16 mouse cellular contexts compared by ENCODE assay signal in the genomic region with DNA sequence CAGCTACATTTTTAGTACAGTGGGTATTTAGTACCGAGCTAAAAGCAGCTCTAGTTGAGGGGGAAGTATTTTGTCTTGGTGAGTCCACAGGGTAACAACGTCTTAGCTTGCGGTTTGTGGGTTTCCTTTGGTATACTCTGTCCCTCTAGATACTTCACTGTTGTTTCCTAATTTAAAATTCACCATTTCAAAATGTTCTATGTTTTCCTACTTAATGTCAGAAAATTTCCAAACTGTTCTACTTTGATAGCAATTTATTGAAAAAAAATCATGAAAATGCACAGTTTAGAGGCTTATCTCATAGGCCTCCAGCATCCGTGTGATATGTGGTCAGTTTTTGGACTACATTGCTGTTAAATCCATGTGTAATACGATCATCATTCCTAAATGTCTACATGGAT.
DNase-seq lines count a peak whose midpoint lies in the region; ATAC-seq and TF ChIP-seq lines count a peak whose summit lies in the region.
"Had no signal": no experiment of that assay in that cellular context is flagged by ENCODE, and none has a peak within 500 bp of the region (broad histone marks: within the 10 kb centered on the region; RNA-seq: fewer than 3 reads in every experiment).

No protein-coding gene starts in this region.

- peak; percentile 27 to 59 for DNase-seq in heart, adult 18-20 months
- no peak for DNase-seq in heart, postnatal 4 days
- DNase-seq in 416B (ENCODE audit: low read depth): peak; percentile 98
- DNase-seq in brain, adult 2 months (ENCODE audit: low read depth, low spot score): peak; percentile 43
- no peak for DNase-seq in liver, postnatal 0 days
- no peak for DNase-seq in adrenal gland, adult 2 months
- DNase-seq in neural tube, embryonic 10.5 days (ENCODE audit: extremely low spot score, low spot score): no peak
- DNase-seq in urinary bladder, postnatal 25 days (ENCODE audit: low spot score): no peak
- DNase-seq: gastrocnemius, postnatal 10 days; right cerebral cortex, postnatal 25 days; thymus, adult 2 months had no signal

- ATAC-seq in liver, postnatal 0 days: peak; percentile 62
- ATAC-seq: inflammation-experienced regulatory T-cells, adult 6 months had no signal

- H3K4me2 ChIP-seq in liver, postnatal 0 days (ENCODE audit: low read depth, low read length): peak overlapping the region; percentile 46
- H3K4me2 ChIP-seq: heart, embryonic 15.5 days; limb, embryonic 13.5 days; midbrain, embryonic 12.5 days; neural tube, embryonic 15.5 days had no signal

- no peak overlapping the region for H3K9ac ChIP-seq in liver, postnatal 0 days (replicated peaks)
- H3K9ac ChIP-seq: heart, embryonic 15.5 days; limb, embryonic 13.5 days; midbrain, embryonic 12.5 days; neural tube, embryonic 15.5 days had no signal

- TF ChIP-seq CTCF in liver, postnatal 0 days (IDR thresholded peaks at IDR 0.05; ENCODE audit: low read depth): no peak

- no peak overlapping the region for H3K4me3 ChIP-seq in liver, postnatal 0 days (ENCODE audit: low read depth, low read length)
- H3K4me3 ChIP-seq: heart, embryonic 15.5 days; limb, embryonic 13.5 days; midbrain, embryonic 12.5 days; neural tube, embryonic 15.5 days had no signal

- H3K27me3 ChIP-seq in liver, postnatal 0 days (ENCODE audit: insufficient read depth, low read length): no peaks in the 10 kb centered on the region
- H3K27me3 ChIP-seq: heart, embryonic 15.5 days; limb, embryonic 13.5 days; midbrain, embryonic 12.5 days; neural tube, embryonic 15.5 days had no signal

- H3K9me3 ChIP-seq in liver, postnatal 0 days (ENCODE audit: low read length): no peaks in the 10 kb centered on the region
- H3K9me3 ChIP-seq: heart, embryonic 15.5 days; limb, embryonic 13.5 days; midbrain, embryonic 12.5 days; neural tube, embryonic 15.5 days had no signal

- no peak; the same call in 1 of the 2 replicates for TF ChIP-seq EP300 in liver, postnatal 0 days (IDR thresholded peaks at IDR 0.05; ENCODE audit: low read depth)

- WGBS in liver, postnatal 0 days (ENCODE audit: insufficient replicate concordance): 31% methylated on average over 5 of the region's 5 CpGs

- peak overlapping the region; percentile 73 for H3K27ac ChIP-seq in liver, postnatal 0 days (ENCODE audit: low read depth)
- H3K27ac ChIP-seq: heart, embryonic 15.5 days; limb, embryonic 13.5 days; midbrain, embryonic 12.5 days; neural tube, embryonic 15.5 days had no signal

- H3K4me1 ChIP-seq in liver, postnatal 0 days (ENCODE audit: insufficient read depth): no peaks in the 10 kb centered on the region
- H3K4me1 ChIP-seq: heart, embryonic 15.5 days; limb, embryonic 13.5 days; neural tube, embryonic 15.5 days had no signal

- no peaks in the 10 kb centered on the region for H3K36me3 ChIP-seq in liver, postnatal 0 days (replicated peaks; ENCODE audit: insufficient read depth, low read length)
- H3K36me3 ChIP-seq: heart, embryonic 15.5 days; limb, embryonic 13.5 days; midbrain, embryonic 12.5 days; neural tube, embryonic 15.5 days had no signal

Comparison
In these comparisons a context has a peak if more than half of its experiments do, and no peak if none do; other contexts are left out.
1. DNase-seq: peak in heart, adult 18-20 months (2 of 2), 416B (single experiment) and brain, adult 2 months (single experiment); none in heart, postnatal 4 days (single experiment), liver, postnatal 0 days (single experiment), adrenal gland, adult 2 months (single experiment), neural tube, embryonic 10.5 days (single experiment) and urinary bladder, postnatal 25 days (single experiment).